Mouse (Mus musculus): Measurements from ENCODE around the gene Gtf2h3. TPM values are rescaled to one million over a fixed set of nuclear protein-coding genes. Genes with fewer than 3 reads are reported as not detected.
"Not testable (repeated sequence)": the region's sequence is repeated elsewhere in the genome, so short reads cannot be mapped to it uniquely, and the experiment has no call there.

Gtf2h3 gene
- total RNA-seq, 2 experiments from 2014 or later = 16.6 to 20.5 TPM

DNA sequence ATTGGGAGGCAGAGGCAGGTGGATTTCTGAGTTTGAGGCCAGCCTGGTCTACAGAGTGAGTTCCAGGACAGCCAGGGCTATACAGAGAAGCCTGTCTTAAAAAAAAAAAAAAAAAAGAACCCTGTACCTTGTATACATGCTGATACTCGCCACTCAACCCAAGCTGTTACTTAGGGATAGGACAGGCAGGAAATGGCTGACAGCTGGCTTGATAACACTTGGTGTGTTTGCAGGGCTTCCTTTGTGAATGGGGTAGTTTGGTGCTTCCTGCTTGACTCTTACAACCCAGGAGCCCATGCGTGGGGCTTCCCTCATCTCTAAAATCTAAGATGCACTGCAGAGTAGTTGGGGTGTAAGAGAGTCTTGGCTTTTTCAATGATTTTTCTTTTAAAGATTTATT, 54.5 kb downstream of the Gtf2h3 start:
- no peak for ATAC-seq (replicated peaks; ENCODE audit: low FRiP score, poor library complexity, severe bottlenecking)

GRCm38 (mm10) chr5:124635068-124635467, 56.1 kb downstream of the Gtf2h3 start:
- not testable (repeated sequence) for ATAC-seq (replicated peaks; ENCODE audit: low FRiP score, poor library complexity, severe bottlenecking)

DNA sequence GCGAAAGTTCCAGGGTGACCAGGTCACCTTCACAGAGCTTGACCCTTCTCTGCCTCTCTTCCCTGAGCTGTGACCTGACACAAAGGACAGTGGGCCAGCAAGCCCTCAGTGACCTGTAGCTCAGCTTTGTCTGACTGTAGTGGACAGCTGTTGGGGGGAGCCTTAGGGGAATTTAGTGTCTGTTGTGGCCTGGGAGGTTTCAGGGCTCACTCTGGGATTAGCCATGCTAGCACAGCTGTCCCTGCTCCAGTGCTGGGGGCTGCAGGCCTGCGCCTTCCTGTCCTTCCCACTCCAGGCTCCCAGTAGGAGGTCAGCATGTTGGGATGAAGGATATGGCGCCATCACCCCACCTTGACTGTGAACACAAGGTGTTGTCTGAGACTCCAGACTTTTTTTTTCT, 57.2 kb downstream of the Gtf2h3 start:
- no peak for ATAC-seq (replicated peaks; ENCODE audit: low FRiP score, poor library complexity, severe bottlenecking)

- ATAC-seq (replicated peaks; ENCODE audit: low FRiP score, poor library complexity, severe bottlenecking) = no peak
These were observed 57.8 kb downstream of the Gtf2h3 start for GRCm38 (mm10) chr5:124636694-124637093.

DNA sequence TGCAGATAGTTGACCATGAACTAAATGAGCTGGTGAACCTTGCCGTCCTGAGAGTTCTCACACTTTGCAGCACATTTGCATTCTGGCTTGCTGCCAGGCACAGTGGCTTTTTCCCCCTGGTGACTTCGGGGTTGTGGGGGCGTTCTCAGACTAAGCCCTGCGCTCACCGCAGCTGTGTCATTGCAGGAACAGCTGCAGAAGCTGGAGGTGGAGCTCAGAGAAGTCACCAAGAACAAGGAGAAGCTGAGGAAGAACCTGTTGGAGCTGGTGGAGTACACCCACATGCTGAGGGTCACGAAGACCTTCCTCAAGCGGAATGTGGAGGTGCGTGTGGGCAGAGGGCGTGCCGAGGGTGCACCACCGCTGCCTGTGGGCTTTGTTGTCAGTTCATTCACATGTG, 58.4 kb downstream of the Gtf2h3 start:
- no peak for ATAC-seq (replicated peaks; ENCODE audit: low FRiP score, poor library complexity, severe bottlenecking)

DNA sequence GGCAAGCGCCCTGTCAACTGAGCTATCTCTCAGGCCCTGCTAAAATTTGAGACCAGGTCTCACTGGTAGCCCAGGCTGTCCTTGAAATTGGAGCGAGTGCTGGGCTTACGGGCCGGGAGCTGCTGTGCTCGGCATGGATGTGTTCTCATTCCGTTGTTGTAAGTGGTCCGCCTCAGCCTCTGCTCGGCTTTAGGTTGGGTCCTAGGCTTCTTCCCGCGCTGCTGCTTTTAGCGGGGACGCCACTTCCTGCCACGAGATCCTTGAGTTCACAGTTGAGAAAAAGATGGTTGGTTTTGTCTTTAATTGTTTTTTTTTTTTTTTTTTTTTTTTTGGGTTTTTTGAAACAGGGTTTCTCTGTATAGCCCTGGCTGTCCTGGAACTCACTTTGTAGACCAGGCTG, 58.9 kb downstream of the Gtf2h3 start:
- no peak for ATAC-seq (replicated peaks; ENCODE audit: low FRiP score, poor library complexity, severe bottlenecking)

Other genes starting within 250 kb of the Gtf2h3 start
- gene Cdk2ap1, start 216.1 kb upstream of the Gtf2h3 start, total RNA-seq (2015; ENCODE audit: low replicate concordance) = 80.5 and 89.0 TPM in 2 replicates
- 70.8 and 92.4 TPM in 2 replicates for gene Cdk2ap1, start 216.1 kb upstream of the Gtf2h3 start, total RNA-seq (2017; ENCODE audit: low replicate concordance)
- gene Sbno1, start 153.1 kb upstream of the Gtf2h3 start, total RNA-seq (2015; ENCODE audit: low replicate concordance) = 43.6 and 59.9 TPM in 2 replicates
- 84.5 and 106 TPM in 2 replicates for gene Sbno1, start 153.1 kb upstream of the Gtf2h3 start, total RNA-seq (2017; ENCODE audit: low replicate concordance)
- gene Kmt5a, start 139.2 kb upstream of the Gtf2h3 start, total RNA-seq (2015; ENCODE audit: low replicate concordance) = 307 and 377 TPM in 2 replicates
- 344 and 488 TPM in 2 replicates for gene Kmt5a, start 139.2 kb upstream of the Gtf2h3 start, total RNA-seq (2017; ENCODE audit: low replicate concordance)
- gene Rilpl2, start 100.8 kb upstream of the Gtf2h3 start, total RNA-seq (2015; ENCODE audit: low replicate concordance) = 7.1 and 7.9 TPM in 2 replicates
- gene Rilpl2, start 100.8 kb upstream of the Gtf2h3 start, total RNA-seq (2017; ENCODE audit: low replicate concordance) = 5.3 and 7.0 TPM in 2 replicates
- 1.7 and 7.9 TPM in 2 replicates for gene Snrnp35, start 96.0 kb upstream of the Gtf2h3 start, total RNA-seq (2015; ENCODE audit: low replicate concordance)
- gene Snrnp35, start 96.0 kb upstream of the Gtf2h3 start, total RNA-seq (2017; ENCODE audit: low replicate concordance) = 9.0 TPM in 1 of 2 replicates, not detected in the other
- gene Rilpl1, start 47.7 kb upstream of the Gtf2h3 start, total RNA-seq (2015; ENCODE audit: low replicate concordance) = not detected in 2 replicates
- gene Rilpl1, start 47.7 kb upstream of the Gtf2h3 start, total RNA-seq (2017; ENCODE audit: low replicate concordance) = not detected in 2 replicates
- gene Tmed2, start 38.4 kb upstream of the Gtf2h3 start, total RNA-seq (2015; ENCODE audit: low replicate concordance) = 454 and 638 TPM in 2 replicates
- gene Tmed2, start 38.4 kb upstream of the Gtf2h3 start, total RNA-seq (2017; ENCODE audit: low replicate concordance) = 524 and 584 TPM in 2 replicates
- gene Ddx55, start 26.3 kb upstream of the Gtf2h3 start, total RNA-seq (2015; ENCODE audit: low replicate concordance) = 5.8 and 9.6 TPM in 2 replicates
- 5.0 and 10.5 TPM in 2 replicates for gene Ddx55, start 26.3 kb upstream of the Gtf2h3 start, total RNA-seq (2017; ENCODE audit: low replicate concordance)
- gene Eif2b1, start within 50 bp of the Gtf2h3 start, total RNA-seq (2015; ENCODE audit: low replicate concordance) = 17.7 and 21.0 TPM in 2 replicates
- gene Eif2b1, start within 50 bp of the Gtf2h3 start, total RNA-seq (2017; ENCODE audit: low replicate concordance) = 7.8 and 15.2 TPM in 2 replicates
- 3.8 and 7.2 TPM in 2 replicates for gene Atp6v0a2, start 49.4 kb downstream of the Gtf2h3 start, total RNA-seq (2015; ENCODE audit: low replicate concordance)
- gene Atp6v0a2, start 49.4 kb downstream of the Gtf2h3 start, total RNA-seq (2017; ENCODE audit: low replicate concordance) = 7.6 and 8.5 TPM in 2 replicates
- under 0.01 TPM in 1 of 2 replicates, not detected in the other for gene Dnah10, start 145.9 kb downstream of the Gtf2h3 start, total RNA-seq (2015; ENCODE audit: low replicate concordance)
- gene Dnah10, start 145.9 kb downstream of the Gtf2h3 start, total RNA-seq (2017; ENCODE audit: low replicate concordance) = not detected in 2 replicates

All from erythroid progenitor cell, adult 5-6 weeks (primary cell).